Mouse (Mus musculus): Measurements from ENCODE around the gene Olfr678.
"Not testable (repeated sequence)": the region's sequence is repeated elsewhere in the genome, so short reads cannot be mapped to it uniquely, and the experiment has no call there.

The Olfr678 gene

GRCm38 (mm10) chr7:105064175-105064574 lies at the start of gene Olfr678:
TSS of gene Olfr678 (plus strand) at chr7:105064475.
- no peak for DNase-seq

- DNase-seq: no peak
These were observed 41.7 kb upstream of the Olfr678 start for GRCm38 (mm10) chr7:105022530-105022929.

GRCm38 (mm10) chr7:105028360-105028759 lies 35.9 kb upstream of the Olfr678 start, which contains the start of gene Olfr675:
TSS of gene Olfr675 (minus strand) at chr7:105028460.
- no peak for DNase-seq

GRCm38 (mm10) chr7:105032398-105032797 lies 31.9 kb upstream of the Olfr678 start, which contains the start of gene Olfr676:
TSS of gene Olfr676 (plus strand) at chr7:105032698.
- DNase-seq: no peak

GRCm38 (mm10) chr7:105033836-105034235 lies 30.4 kb upstream of the Olfr678 start:
- DNase-seq: not testable (repeated sequence)

- no peak for DNase-seq
These were observed 5.3 kb upstream of the Olfr678 start for GRCm38 (mm10) chr7:105058951-105059350.

GRCm38 (mm10) chr7:105080905-105081304 lies 16.6 kb downstream of the Olfr678 start, which contains the start of gene Olfr679:
TSS of gene Olfr679 (plus strand) at chr7:105081205.
- no peak for DNase-seq

- not testable (repeated sequence) for DNase-seq
These were observed 28.4 kb downstream of the Olfr678 start, which contains the start of gene Olfr680-ps1 for GRCm38 (mm10) chr7:105092717-105093116. TSS of gene Olfr680-ps1 (minus strand) at chr7:105092817.

GRCm38 (mm10) chr7:105116536-105116935 lies 52.3 kb downstream of the Olfr678 start, which contains the start of gene Olfr681:
TSS of gene Olfr681 (plus strand) at chr7:105116836.
- DNase-seq: no peak

Data from kidney, adult 11 months (tissue).